Mouse (Mus musculus) hindbrain, embryonic 12.5 days (tissue): ENCODE measurements around the gene Lhcgr. TPM values are rescaled to one million over a fixed set of nuclear protein-coding genes. Genes with fewer than 3 reads are reported as not detected.
"Not testable (repeated sequence)": the region's sequence is repeated elsewhere in the genome, so short reads cannot be mapped to it uniquely, and the experiment has no call there.

Experiments used
- ATAC-seq: fragments of 200-750 bp; cut with Nextera tagmentation; 2 replicates; pipeline ENCODE4 v1.8.0; 2017; ENCODE audit warnings: moderate TSS enrichment; ENCODE audit not compliant: low FRiP score
- H3K27ac ChIP-seq: fragments of 300-500 bp; sonication (generic); 2 replicates; pipeline ENCODE4 v1.5.1; 2016; ENCODE audit warnings: mild to moderate bottlenecking
- H3K27me3 ChIP-seq: fragments of 300-500 bp; sonication (generic); 2 replicates; pipeline ENCODE4 v1.6.1; 2016; ENCODE audit warnings: mild to moderate bottlenecking
- H3K36me3 ChIP-seq: fragments of 300-500 bp; sonication (generic); 2 replicates; pipeline ENCODE4 v1.6.1; 2016; ENCODE audit warnings: mild to moderate bottlenecking
- H3K4me1 ChIP-seq: fragments of 300-500 bp; sonication (generic); 2 replicates; pipeline ENCODE4 v1.6.1; 2016
- H3K4me2 ChIP-seq: fragments of 300-500 bp; sonication (generic); replicated peaks from 2 replicates; pipeline ENCODE4 v1.6.1; 2016; ENCODE audit warnings: mild to moderate bottlenecking
- H3K4me3 ChIP-seq: fragments of 300-500 bp; sonication (generic); 2 replicates; pipeline ENCODE4 v1.5.1; 2016; ENCODE audit warnings: mild to moderate bottlenecking
- H3K9ac ChIP-seq: fragments of 300-500 bp; sonication (generic); 2 replicates; pipeline ENCODE4 v1.6.1; 2016; ENCODE audit warnings: mild to moderate bottlenecking, moderate library complexity
- H3K9me3 ChIP-seq: fragments of 300-500 bp; sonication (generic); replicated peaks from 2 replicates; pipeline ENCODE4 v1.6.1; 2016; ENCODE audit warnings: mild to moderate bottlenecking
- WGBS: fragments of 180-500 bp; shearing (Covaris S2); methylation state at CpG from one replicate; pipeline ENCODE4 v1.1.7; 2016; 5-methylcytosine and 5-hydroxymethylcytosine counted together
- polyA plus RNA-seq: library from polyadenylated mRNA; unstranded; fragments of >200 nt; fragmentation: Nextera tagmentation; extraction: Ambion mirVana; gene quantifications from 2 replicates; pipeline ENCODE4 v1.2.1, GENCODE M21; 2016

The Lhcgr gene
- 0.60 and 1.1 TPM in 2 replicates for polyA plus RNA-seq

GRCm38 (mm10) chr17:88791440-88792152 is at the start of gene Lhcgr:
TSS of gene Lhcgr (minus strand) at chr17:88791990.
- peak within 1 kb of the TSS; percentile 48 for H3K4me2 ChIP-seq
- peak; percentile 68 for ATAC-seq
- H3K4me1 ChIP-seq: peaks cover 11% of the 10 kb centered on the region; the same call in 1 of the 2 replicates
- H3K9ac ChIP-seq: peak within 1 kb of the TSS; percentile 23; the same call in 1 of the 2 replicates
- H3K36me3 ChIP-seq: no peaks in the 10 kb centered on the region
- H3K4me3 ChIP-seq: peak within 1 kb of the TSS; percentile 15
- peaks cover 4% of the 10 kb centered on the region; the same call in 1 of the 2 replicates for H3K27me3 ChIP-seq
- no peak within 1 kb of the TSS for H3K27ac ChIP-seq
- 13% methylated on average over 29 of the region's 31 CpGs for WGBS
- H3K9me3 ChIP-seq: no peaks in the 10 kb centered on the region

GRCm38 (mm10) chr17:88817601-88818000 is 25.8 kb upstream of the Lhcgr start:
- WGBS: 45% methylated on average over 2 of the region's 2 CpGs
- Histone ChIP-seq H3K27ac (no peak overlapping the region), H3K4me3 (no peak overlapping the region), H3K36me3 (no peaks in the 10 kb centered on the region), H3K27me3 (no peaks in the 10 kb centered on the region), H3K4me1 (no peaks in the 10 kb centered on the region), H3K4me2 (no peak overlapping the region), H3K9ac (no peak overlapping the region), H3K9me3 (no peaks in the 10 kb centered on the region)
- no peak for ATAC-seq

DNA sequence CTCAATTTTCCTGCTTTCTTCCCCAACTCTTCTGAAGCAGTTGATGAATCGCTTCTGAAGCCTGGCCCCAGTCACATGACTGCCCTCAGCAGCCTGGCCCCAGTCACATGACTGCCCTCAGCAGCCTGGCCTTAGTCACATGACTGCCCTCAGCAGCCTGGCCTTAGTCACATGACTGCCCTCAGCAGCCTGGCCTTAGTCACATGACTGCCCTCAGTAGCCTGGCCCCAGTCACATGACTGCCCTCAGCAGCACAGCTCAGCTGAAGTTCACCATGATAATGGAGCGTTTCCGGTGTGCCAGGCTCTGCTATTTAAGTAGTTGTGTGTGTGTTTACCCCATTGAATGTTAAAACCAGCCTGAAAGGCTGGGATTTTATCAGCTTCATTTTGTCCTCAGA is 21.2 kb upstream of the Lhcgr start:
- WGBS: 91% methylated on average over 3 of the region's 3 CpGs
- H3K9me3 ChIP-seq, H3K9ac ChIP-seq, H3K27me3 ChIP-seq, H3K36me3 ChIP-seq, H3K4me3 ChIP-seq, H3K27ac ChIP-seq, H3K4me2 ChIP-seq, H3K4me1 ChIP-seq, ATAC-seq: not testable (repeated sequence)

DNA sequence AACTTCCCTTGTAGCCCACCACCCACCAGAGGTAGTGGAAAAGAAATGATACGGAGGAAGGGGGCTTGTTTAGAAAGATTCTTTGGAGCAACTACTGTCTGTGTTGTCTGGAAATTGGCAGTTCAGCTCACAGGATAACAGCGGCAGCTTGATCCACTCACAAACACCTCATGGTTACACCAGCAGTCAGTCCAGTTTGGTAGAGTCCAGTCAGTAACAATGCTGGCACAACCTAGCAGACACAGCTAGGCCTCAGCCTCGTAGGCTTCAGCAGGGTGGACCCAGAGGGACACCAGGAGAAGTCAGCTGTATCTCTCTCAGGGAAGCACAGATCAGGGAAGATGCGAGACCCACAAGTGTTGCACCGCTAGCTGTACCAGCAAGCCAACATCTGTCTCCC is 19.0 kb upstream of the Lhcgr start:
- H3K4me1 ChIP-seq: no peaks in the 10 kb centered on the region
- ATAC-seq: no peak
- H3K36me3 ChIP-seq: no peaks in the 10 kb centered on the region
- H3K27ac ChIP-seq: no peak overlapping the region
- H3K9ac ChIP-seq: no peak overlapping the region
- H3K27me3 ChIP-seq: no peaks in the 10 kb centered on the region
- H3K4me2 ChIP-seq: no peak overlapping the region
- H3K4me3 ChIP-seq: no peak overlapping the region
- WGBS: 89% methylated on average over 5 of the region's 5 CpGs
- H3K9me3 ChIP-seq: no peaks in the 10 kb centered on the region

DNA sequence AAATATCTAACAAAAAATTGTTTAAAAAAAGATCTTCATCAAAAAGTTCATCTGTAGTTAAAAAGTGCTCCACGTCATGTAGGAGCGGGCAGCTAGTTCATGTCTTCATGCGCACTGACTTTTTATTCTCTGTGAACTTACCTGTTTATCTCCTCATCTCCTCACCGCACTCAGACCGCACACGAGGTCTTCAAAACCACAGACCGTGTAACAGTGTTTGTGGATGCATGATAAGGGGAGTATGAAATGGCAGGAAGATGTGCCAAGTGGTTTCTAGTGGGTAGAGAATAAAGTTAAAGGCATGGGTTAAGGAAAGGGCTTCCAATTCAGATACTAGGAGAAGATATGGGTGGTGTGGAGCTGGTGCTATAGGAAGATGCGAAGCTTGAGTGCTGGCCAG is 14.6 kb upstream of the Lhcgr start:
- Histone ChIP-seq H3K4me3 (no peak overlapping the region), H3K4me1 (no peaks in the 10 kb centered on the region), H3K36me3 (no peaks in the 10 kb centered on the region), H3K9ac (no peak overlapping the region), H3K4me2 (no peak overlapping the region), H3K27ac (no peak overlapping the region), H3K9me3 (no peaks in the 10 kb centered on the region), H3K27me3 (no peaks in the 10 kb centered on the region)
- no peak for ATAC-seq
- WGBS: 94% methylated on average over 8 of the region's 8 CpGs

DNA sequence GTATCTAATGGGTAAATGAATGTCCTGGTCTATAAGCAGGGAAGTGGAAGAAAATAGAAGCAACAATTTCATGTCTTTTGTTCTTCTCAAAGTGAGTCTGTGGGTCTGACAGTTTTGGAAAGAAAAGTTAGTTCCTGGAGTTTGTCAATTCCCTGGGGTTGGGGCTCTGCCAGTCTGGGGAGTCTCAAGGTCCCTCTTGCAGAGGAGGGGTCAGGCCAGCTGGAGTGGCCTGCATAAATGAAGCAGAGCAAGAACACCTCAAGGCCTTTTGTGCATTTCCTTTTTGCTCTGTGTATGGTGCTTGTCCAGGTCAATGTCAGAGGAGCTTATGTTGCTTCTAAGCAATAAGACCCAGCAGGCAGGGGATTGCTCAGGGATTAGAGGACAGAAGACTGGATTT is 11.7 kb upstream of the Lhcgr start:
- Histone ChIP-seq H3K36me3 (no peaks in the 10 kb centered on the region), H3K9me3 (no peaks in the 10 kb centered on the region), H3K4me3 (no peak overlapping the region), H3K9ac (no peak overlapping the region), H3K27ac (no peak overlapping the region), H3K4me1 (no peaks in the 10 kb centered on the region), H3K4me2 (no peak overlapping the region), H3K27me3 (no peaks in the 10 kb centered on the region)
- ATAC-seq: no peak

DNA sequence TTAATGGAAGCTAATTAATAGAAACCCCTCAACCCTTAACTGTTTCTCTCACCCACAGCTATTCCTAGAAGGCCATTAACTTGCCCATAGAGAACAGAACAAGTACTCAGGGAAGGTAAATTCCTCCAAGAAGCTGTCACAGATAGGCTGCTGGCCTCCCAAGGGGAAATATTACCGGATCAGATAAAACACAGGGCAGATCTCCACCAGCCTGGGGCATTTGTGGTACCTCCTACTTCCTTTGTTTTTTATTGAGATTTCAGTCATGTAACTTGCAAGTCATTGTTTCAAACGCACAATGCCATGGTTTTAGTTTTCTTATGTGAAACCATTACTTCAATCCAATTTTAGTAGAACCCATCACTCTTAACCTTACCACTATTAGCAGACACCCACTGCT is 1.1 kb downstream of the Lhcgr start:
- 55% methylated on average over 2 of the region's 2 CpGs for WGBS
- Histone ChIP-seq H3K27me3 (peaks cover 4% of the 10 kb centered on the region; the same call in 1 of the 2 replicates), H3K36me3 (no peaks in the 10 kb centered on the region), H3K4me2 (no peak overlapping the region), H3K4me3 (no peak overlapping the region), H3K4me1 (peaks cover 11% of the 10 kb centered on the region; the same call in 1 of the 2 replicates), H3K9ac (no peak overlapping the region), H3K27ac (no peak overlapping the region), H3K9me3 (no peaks in the 10 kb centered on the region)
- no peak for ATAC-seq

DNA sequence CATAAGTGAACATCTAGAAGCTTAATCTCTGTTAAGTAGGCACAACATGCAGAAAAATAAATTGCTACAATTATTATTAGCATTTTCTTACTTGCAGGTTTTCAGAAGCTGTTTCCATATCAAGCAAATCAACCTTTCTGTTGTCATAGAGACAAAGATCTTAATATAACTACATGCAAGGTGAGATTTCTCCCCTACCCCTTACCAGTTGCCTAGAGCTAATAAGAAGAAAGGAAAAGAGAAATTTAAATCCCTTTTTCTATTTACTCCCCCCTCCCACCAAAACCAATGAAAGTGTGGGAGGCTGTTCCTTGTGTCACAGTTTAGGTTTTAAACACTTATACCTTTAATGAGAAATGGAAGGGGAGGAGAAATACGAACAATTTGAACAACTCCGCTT is 3.4 kb downstream of the Lhcgr start:
- Histone ChIP-seq H3K36me3 (no peaks in the 10 kb centered on the region), H3K9me3 (no peaks in the 10 kb centered on the region), H3K4me1 (peaks cover 11% of the 10 kb centered on the region; the same call in 1 of the 2 replicates), H3K27me3 (peaks cover 4% of the 10 kb centered on the region; the same call in 1 of the 2 replicates), H3K9ac (no peak overlapping the region), H3K4me2 (no peak overlapping the region), H3K27ac (no peak overlapping the region), H3K4me3 (no peak overlapping the region)
- no peak for ATAC-seq
- WGBS: 89% methylated on average over 2 of the region's 2 CpGs

DNA sequence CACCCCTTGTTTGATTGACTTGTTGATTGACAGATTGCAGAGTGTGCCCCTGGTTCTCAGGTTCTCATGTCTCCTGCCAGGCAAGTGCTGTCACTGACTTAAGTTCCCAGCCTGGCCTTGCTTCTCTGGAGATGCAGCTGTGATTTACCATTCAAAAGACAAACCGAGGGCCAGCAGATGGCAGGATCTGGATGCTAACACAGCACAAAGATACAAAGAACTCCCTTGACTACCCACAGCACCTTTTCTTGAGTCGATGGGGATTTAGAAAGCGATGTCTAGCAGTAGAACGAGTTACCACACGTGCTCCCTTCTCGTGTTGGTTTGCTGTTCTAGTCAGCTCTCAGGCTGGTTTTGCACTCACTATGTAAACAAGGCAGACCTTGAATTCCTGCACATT is 4.9 kb downstream of the Lhcgr start:
- Histone ChIP-seq H3K9ac (no peak overlapping the region), H3K27ac (no peak overlapping the region), H3K4me3 (no peak overlapping the region), H3K36me3 (no peaks in the 10 kb centered on the region), H3K4me2 (no peak overlapping the region), H3K27me3 (peaks cover 4% of the 10 kb centered on the region; the same call in 1 of the 2 replicates), H3K9me3 (no peaks in the 10 kb centered on the region; the same call in 1 of the 2 replicates), H3K4me1 (peaks cover 10% of the 10 kb centered on the region; the same call in 1 of the 2 replicates)
- no peak for ATAC-seq
- 54% methylated on average over 6 of the region's 6 CpGs for WGBS

DNA sequence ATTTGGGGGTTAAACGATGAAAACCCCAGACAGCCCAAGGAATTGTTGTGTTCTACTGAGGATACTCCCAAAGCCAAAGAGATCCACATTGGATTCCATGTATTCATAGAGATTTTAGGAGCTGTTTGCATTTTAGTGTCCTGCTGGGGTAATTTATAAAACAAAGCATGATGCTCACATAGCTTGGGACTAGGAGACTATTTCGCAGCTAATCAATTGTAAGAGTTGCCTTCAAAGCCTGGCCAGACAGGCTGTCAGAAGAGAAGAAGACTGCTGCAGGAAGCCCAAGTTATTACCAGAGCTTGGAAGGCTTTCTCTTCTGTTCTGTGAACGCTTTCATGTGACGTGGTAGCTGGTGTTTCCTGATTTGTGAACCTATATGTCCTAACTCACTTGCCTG is 5.4 kb downstream of the Lhcgr start:
- Histone ChIP-seq H3K4me1 (peaks cover 6% of the 10 kb centered on the region; the same call in 1 of the 2 replicates), H3K27ac (no peak overlapping the region), H3K4me2 (no peak overlapping the region), H3K36me3 (no peaks in the 10 kb centered on the region), H3K9me3 (peaks cover 3% of the 10 kb centered on the region; the same call in 1 of the 2 replicates), H3K27me3 (0 out of 2 replicates have a peak, but pooled peaks cover 4% of the 10 kb centered on the region), H3K9ac (no peak overlapping the region), H3K4me3 (no peak overlapping the region)
- ATAC-seq: no peak
- WGBS: 82% methylated on average over 4 of the region's 4 CpGs

- Histone ChIP-seq H3K27ac (no peak overlapping the region), H3K9ac (no peak overlapping the region), H3K4me3 (no peak overlapping the region), H3K4me2 (no peak overlapping the region), H3K27me3 (no peaks in the 10 kb centered on the region), H3K9me3 (peaks cover 3% of the 10 kb centered on the region), H3K4me1 (peaks cover 5% of the 10 kb centered on the region), H3K36me3 (no peaks in the 10 kb centered on the region)
- WGBS: 22% methylated on average over 3 of the region's 3 CpGs
- no peak for ATAC-seq
Measured at GRCm38 (mm10) chr17:88779148-88779547, 12.6 kb downstream of the Lhcgr start.

DNA sequence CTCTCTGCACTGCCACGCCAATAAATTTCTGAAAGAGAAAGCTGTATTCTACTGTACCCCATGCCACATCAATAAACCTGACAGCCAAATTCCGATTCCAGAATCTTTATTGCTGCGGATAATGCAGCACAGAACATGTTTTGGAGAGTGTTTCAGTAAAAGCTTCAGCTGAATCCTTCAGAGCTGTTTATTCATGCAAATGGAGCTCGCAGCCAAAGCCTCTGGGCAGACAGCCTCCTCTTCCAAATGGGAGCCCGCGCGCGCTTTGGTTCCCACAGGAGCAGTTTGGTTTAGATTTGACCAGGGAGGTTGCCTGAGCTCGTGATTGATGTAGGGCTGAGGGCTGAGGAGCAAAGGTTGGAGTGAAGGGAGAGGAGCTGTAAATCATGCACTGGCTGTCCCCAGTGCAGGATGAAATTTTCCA is 17.7 kb downstream of the Lhcgr start:
- H3K36me3 ChIP-seq: no peaks in the 10 kb centered on the region
- no peak overlapping the region for H3K9ac ChIP-seq
- WGBS: 34% methylated on average over 9 of the region's 9 CpGs
- H3K4me1 ChIP-seq: peaks cover 13% of the 10 kb centered on the region
- no peak overlapping the region for H3K4me2 ChIP-seq
- no peak overlapping the region for H3K4me3 ChIP-seq
- peak overlapping the region; percentile 67 for H3K27ac ChIP-seq
- H3K27me3 ChIP-seq: no peaks in the 10 kb centered on the region
- peak; percentile 49; the same call in 1 of the 2 replicates for ATAC-seq
- no peaks in the 10 kb centered on the region; the same call in 1 of the 2 replicates for H3K9me3 ChIP-seq

GRCm38 (mm10) chr17:88770081-88770480 is 21.7 kb downstream of the Lhcgr start:
- 76% methylated on average over 7 of the region's 7 CpGs for WGBS
- Histone ChIP-seq H3K27me3 (no peaks in the 10 kb centered on the region), H3K4me2 (no peak overlapping the region), H3K27ac (no peak overlapping the region), H3K9me3 (peaks cover 6% of the 10 kb centered on the region; the same call in 1 of the 2 replicates), H3K36me3 (no peaks in the 10 kb centered on the region), H3K9ac (no peak overlapping the region), H3K4me3 (no peak overlapping the region), H3K4me1 (peaks cover 13% of the 10 kb centered on the region)
- ATAC-seq: no peak
